Mouse (Mus musculus): Measurements from ENCODE around the gene Aven.

The Aven gene

DNA sequence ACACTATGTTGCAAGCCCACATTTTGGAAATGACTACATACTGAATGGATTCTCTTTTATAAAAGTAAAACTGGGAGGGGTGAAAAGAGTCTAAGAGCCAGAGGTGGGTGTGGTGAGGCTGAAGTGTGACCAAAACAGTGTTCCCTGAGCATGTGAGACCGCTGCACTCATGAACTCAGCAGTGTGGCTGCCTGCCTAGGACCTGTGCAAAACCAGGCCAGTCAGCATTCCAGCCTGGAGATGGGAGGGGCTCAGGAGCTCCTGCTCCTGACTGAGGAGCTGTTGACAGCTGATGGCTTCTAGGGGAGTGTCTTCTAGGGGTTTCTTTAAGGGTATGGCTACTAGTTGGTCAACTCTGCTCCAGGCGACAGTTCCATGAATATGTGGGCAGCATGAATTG, 7.9 kb upstream of the Aven start:
- in situ Hi-C loops (cut with MboI, MseI) = loop anchor here (25.0 kb wide), 1 partner anchor 223 kb away; the partner anchor contains the start of genes Gm21985, Nop10, Nutm1 and Slc12a6

DNA sequence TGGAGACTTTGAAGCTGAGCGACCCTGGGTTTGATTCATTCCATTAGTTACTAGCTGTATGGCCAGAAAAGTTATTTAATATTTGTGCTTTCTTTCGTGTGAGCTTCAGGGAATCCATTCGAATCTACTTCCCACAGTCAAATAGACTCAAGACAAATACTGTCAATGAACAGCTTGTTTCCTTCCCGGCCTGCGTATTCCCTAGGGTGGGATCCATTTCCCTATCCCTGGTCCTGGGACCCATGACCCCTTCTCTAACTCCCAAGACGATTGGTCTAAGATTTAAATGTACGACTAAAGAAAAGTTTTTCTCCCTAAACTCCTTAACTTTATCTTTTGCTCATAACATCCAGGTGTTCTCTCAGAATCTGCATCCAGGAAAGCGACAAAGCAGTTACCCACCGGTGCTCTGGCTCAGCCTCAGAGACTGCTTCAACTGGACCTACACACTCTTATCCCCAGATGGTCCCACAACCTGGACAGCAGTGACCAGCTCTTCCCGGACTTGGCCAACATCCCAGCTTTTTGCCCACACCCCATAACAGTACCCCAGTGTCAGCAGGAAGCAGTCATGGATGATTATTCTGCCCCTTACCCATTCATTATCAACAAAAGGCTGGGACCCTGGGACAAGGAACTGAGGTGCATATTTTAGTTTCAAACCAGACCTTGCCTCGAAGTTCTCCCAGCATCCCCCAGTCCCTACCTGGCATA, 2.1 kb upstream of the Aven start:
- in situ Hi-C loops (cut with MboI, MseI) = loop anchor here (25.0 kb wide), 1 partner anchor 228 kb away; the partner anchor contains the start of genes Gm21985, Nop10, Nutm1 and Slc12a6

DNA sequence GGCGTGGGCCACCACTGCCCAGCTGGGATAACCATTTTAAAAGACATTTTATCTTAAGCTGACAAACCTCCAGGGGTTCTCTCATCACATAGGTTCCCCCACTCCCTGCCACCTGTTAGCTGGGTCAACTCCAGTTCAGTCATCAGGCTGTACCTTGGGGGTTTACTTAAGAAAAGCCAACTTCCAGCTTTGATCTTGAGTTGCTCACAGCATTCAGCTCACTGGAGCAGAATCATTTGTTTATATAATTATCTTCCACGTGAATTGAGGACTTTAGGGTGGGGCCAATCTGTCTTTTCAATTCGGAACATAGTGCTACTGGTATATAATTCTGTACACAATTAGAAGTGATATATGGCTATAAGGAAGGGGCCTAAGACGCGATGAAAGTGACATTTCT, 1.1 kb upstream of the Aven start:
- in situ Hi-C loops (cut with MboI, MseI) = loop anchor here (25.0 kb wide), 1 partner anchor 229 kb away; the partner anchor contains the start of genes Gm21985, Nop10, Nutm1 and Slc12a6

DNA sequence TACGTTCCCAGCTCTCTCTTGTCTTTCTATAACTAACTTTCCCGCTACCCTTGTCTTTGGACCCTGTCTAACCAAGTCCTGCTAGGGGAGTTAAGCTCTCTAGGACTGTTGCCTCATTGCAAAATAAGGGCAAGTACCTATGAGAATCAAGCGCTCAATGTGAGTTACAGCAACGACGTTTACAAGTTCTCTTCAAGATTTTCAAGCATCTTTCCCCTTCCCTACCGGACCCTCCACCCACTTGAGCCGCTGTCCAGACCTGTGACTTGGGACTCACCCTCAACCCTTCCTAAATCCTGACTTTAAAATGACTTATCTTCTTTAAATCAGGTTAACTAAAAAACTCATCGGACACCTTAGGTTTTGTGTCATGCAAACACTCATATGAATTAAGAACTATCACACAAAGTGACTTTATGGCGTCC, 321 bp upstream of the Aven start:
- in situ Hi-C loops (cut with MboI, MseI) = loop anchor here (25.0 kb wide), 1 partner anchor 230 kb away; the partner anchor contains the start of genes Gm21985, Nop10, Nutm1 and Slc12a6

DNA sequence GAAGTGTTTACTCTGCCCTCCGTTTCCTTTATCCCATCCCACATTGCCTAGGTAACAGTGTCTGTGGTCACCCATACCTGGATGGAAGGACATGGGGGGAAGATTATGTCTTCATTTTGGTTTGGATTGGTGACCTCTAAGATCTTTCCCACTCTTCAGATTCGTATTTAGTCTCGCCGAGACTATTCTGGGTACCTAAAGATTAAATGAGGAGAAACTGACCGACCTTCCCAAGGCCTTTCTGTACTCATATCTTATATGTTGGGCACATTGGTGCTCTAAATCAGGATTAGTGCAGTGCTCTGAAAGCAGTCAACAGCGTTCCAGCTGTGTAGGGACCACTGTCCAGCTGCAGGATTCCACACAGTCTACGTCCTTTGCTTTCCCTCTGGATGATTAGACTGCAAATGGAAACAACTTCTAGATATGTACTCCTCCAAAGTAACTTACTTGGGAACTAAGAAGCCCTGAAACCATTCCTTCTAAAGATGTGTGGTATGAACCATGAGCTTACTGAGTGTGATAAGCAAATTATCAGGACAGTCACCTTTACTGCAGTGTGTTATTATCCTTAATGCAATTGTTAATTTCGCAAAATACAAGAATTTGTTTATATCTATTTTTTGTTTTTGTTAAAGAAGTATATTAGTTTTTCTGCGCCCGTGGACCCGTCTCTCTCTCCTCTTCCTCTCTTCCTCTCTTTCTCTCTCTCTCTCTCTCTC, 936 bp downstream of the Aven start:
- in situ Hi-C loops (cut with MboI, MseI) = loop anchor here (25.0 kb wide), 1 partner anchor 231 kb away; the partner anchor contains the start of genes Gm21985, Nop10, Nutm1 and Slc12a6

GRCm38 (mm10) chr2:112497851-112498250, 5.1 kb downstream of the Aven start:
- in situ Hi-C loops (cut with MboI, MseI) = loop anchor here (5.0 to 25.0 kb wide), 2 partner anchors 131 to 236 kb away; partner anchors contain the start of genes Emc4, Gm21985, Nop10 and Nutm1

DNA sequence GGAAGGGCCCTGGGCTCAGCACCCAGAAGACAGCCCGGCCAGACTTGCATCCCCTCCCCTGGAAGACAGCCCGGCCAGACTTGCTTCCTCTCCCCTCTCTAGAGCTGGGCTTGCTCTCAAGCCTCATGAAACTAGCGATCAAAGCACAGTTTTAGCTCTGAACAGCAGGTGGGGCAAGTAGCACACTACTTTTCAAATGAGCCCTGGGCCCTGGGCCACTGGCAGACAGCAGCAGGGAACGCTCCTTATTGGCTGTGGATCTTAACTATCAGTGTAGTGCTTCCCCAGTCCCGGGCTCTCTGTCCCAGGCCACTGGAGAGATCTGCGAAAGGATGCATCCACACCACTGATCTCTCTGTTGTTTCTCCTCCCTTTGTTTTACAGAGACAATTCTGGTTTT, 8.4 kb downstream of the Aven start:
- in situ Hi-C loops (cut with MboI, MseI) = loop anchor here (10.0 kb wide), 1 partner anchor 264 kb away; no protein-coding TSS in a partner anchor

DNA sequence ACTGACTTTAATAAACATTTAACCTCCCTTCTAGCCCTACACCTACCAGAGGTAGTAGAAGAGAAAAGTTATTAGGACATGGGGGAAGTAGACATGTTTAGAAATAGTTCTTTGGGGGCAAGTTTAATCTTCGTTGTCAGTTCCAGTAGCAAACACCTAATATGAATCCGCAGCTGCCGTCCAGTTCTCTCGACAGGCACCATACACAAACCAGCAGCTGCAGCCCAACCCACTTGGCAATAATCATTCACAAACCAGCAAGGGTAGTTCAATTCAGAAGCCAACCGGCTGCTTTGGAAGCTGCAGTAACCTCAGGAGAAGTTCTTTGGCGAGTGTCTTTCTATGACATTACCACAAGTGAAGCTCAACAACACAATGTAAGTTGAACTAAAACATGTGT, 11.2 kb downstream of the Aven start:
- in situ Hi-C loops (cut with MboI, MseI) = loop anchor here (10.0 kb wide), 1 partner anchor 261 kb away; no protein-coding TSS in a partner anchor

- in situ Hi-C loops (cut with MboI, MseI) = loop anchor here (10.0 kb wide), 1 partner anchor 258 kb away; no protein-coding TSS in a partner anchor
These were observed 14.2 kb downstream of the Aven start for GRCm38 (mm10) chr2:112506841-112507435.

- in situ Hi-C loops (cut with MboI, MseI) = loop anchor here (10.0 kb wide), 1 partner anchor 257 kb away; no protein-coding TSS in a partner anchor
These were observed 14.7 kb downstream of the Aven start for GRCm38 (mm10) chr2:112507444-112507843.

DNA sequence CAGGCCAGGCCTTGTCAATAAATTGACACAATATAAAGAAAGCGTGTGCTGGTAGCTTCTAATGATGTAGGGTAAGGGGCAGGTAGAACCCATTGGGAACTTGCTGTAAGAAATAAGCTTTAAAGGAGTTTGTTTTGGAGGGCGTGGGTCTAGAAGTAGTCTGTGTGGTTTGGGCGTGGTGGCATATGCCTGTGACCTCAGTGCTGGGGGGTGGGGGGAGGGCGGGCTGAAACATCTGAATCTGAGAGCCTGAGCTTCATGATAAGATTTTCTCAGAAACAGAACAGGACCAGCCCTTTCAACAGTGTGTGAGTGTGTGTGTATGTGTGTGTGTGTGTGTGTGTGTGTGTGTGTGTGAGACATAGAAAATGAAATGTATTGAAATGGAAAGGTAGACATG, 17.4 kb downstream of the Aven start:
- in situ Hi-C loops (cut with MboI, MseI) = no loop called here

DNA sequence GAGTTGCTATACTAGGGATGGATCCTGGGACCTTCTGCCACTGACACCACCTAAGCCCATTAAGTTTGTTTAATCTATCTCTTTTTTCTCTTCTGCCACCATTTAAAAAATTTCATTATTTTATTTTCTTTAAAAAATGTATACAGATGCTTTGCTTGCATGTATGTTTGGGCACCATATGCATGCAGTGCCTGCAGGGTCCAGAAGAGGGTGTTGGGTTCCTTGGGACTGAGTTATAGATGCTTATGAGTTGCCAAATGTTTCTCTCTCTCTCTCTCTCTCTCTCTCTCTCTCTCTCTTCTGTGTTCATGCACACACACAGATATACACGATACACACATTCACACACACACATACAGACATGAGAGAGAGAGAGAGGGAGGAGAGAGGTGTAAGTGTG, 20.3 kb downstream of the Aven start:
- in situ Hi-C loops (cut with MboI, MseI) = no loop called here

- in situ Hi-C loops (cut with MboI, MseI) = no loop called here
These were observed 24.0 kb downstream of the Aven start for GRCm38 (mm10) chr2:112516728-112517127.

- in situ Hi-C loops (cut with MboI, MseI) = no loop called here
These were observed 24.5 kb downstream of the Aven start for GRCm38 (mm10) chr2:112517218-112517617.

- in situ Hi-C loops (cut with MboI, MseI) = no loop called here
These were observed 25.8 kb downstream of the Aven start for GRCm38 (mm10) chr2:112518541-112518940.

DNA sequence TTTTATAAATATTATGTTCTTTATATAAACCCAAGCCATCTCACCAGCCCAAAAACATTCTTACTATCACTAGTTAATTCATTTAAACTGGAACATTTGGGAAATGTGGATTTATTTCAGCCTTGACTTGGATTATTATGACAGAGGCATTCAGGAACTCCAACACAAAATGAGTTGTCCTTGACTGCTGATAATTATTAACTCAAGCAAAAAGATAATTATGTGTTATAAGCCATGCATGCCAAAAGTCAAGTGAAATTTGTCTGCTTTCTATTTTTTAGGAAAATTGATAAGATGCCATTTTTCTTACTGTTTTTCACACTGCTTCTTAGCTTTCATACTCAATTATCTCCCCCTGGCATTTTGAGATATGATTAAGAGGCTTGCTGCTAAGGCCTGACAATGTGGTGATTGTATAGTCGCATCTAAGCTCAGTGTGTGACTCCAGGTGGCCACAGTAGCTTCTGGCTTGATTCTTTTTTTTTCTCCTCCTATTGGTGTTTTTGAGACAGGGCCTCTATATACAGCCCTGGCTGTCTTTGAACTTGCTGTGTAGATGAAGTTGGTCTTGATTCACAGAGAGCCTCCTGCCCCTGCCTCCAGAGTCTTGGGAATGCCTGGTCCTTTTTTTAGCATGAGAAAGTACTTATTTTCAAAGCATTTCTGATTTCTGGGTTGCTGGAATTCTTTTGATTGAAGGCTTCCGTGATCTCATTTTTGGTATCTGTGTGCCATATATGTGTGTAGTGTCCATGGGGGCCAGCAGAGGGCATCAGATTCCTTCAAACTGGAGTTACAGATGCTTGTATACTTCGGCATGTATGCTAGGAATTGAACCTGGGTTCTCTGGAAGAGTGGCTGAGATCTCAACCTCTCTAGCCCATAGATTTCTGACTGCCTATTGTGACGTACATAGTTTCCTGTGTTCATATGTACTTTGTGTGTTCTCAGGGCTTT, 28.0 kb downstream of the Aven start:
- in situ Hi-C loops (cut with MboI, MseI) = no loop called here

DNA sequence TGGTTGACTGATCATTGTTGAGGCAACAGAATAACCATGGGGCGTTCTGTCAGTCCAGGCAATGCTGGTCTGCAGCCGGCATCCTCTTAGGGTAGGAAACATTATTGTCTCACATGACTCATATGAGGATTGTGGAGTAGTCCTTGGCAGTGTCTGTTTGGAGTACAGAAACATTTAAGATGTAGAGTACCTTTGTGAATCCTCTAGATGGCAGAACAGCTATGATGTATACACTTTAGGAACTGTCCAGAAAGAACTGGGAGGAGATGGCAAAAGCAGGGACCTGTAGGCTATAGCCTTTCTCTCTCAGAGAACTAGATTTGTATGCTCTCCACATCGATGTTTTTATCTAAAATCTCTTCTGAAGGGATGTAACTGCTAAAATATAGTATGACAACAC, 34.2 kb downstream of the Aven start:
- in situ Hi-C loops (cut with MboI, MseI) = no loop called here

DNA sequence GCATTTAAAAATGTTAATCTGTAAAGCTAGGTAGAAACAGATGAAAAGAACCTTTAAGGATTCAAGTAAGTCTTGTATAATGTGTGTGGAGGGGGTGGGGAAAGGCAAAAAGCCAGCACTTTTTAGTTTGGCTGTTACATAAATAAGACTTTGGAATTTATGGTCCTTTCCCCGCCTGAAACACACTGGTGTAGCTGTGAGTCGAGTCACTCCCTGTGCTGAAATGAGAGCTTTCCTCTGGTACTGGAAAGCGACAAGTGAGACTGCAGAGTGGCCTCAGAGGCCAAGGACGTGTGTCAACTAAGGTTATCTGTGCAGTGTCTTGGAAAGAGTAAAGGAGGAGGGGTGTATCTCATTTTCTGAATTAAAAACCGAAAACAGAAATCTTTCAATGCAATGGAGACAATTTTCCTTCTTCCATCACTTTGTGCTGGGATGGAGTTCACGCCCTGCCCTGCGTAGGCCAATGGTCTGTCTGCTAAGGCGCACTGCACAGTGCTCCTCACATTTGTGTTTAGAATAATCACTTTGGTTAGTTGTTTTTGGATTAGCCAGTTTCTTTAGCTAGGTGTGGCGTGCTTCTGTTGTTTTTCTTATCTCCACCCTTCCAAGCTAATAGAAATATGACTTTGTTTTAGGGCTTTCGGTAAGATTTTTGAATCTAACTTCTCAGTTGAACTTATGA, 40.2 kb downstream of the Aven start:
- in situ Hi-C loops (cut with MboI, MseI) = no loop called here

DNA sequence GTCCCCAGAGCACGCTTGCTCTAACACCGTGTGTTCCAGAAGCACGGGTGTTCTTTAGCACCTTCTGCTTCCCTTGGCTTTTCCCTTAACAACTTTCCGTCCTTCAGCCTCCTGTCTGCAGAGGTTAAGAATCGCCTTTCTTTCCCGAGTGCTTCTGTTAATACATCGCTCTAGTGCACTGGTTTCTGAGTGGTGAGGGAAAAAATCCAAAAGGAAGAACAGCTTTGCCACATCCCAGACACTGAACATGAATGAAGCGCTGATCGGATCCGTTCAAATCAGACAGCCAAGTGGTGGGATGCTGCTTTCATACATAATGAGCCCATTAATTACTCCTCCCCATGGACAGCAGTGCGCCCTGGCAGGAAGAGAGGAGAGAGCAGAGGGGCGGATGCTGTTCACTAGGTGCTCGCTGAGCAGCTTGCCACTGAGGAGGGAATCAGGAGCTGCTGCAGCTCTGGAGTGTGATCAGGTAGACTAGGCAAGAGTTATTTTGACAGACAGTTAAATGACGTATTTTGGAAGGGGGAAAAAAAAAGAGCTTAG, 42.0 kb downstream of the Aven start:
- in situ Hi-C loops (cut with MboI, MseI) = no loop called here

GRCm38 (mm10) chr2:112538783-112539182, 46.0 kb downstream of the Aven start:
- in situ Hi-C loops (cut with MboI, MseI) = no loop called here
